Mouse (Mus musculus) heart, adult 2 months (tissue): ENCODE results near the gene Lmtk3.

Source experiments
- CTCF ChIP-seq: fragments of 200-600 bp; IDR thresholded peaks from 2 replicates; pipeline ENCODE4 v1.8.1; 2022; ENCODE audit warnings: antibody characterized with exemption, mild to moderate bottlenecking, moderate library complexity
- POLR2A ChIP-seq: fragments of 200-500 bp; IDR thresholded peaks from 2 replicates; pipeline ENCODE4 v1.6.1; 2011; ENCODE audit warnings: mild to moderate bottlenecking, low read depth, low read length, control low read depth; ENCODE audit not compliant: insufficient read depth

DNA sequence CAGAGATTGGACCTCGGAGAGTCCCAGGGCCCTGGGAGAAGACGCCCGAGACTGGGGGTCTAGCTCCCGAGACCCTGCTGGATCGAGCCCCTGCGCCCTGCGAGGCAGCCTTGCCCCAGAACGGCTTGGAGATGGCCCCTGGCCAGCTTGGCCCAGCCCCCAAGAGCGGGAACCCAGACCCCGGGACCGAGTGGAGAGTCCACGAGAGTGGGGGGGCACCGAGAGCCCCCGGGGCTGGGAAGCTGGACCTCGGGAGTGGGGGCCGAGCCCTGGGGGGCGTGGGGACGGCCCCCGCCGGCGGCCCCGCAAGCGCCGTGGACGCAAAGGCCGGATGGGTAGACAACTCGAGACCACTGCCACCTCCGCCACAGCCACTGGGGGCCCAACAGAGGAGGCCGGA lies 11.4 kb downstream of the Lmtk3 start:
- no peak for TF ChIP-seq CTCF
- no peak for TF ChIP-seq POLR2A
